Mouse (Mus musculus): Measurements from ENCODE around the gene Cmtm1. TPM values are rescaled to one million over a fixed set of nuclear protein-coding genes. Genes with fewer than 3 reads are reported as not detected.
"Not testable (repeated sequence)": the region's sequence is repeated elsewhere in the genome, so short reads cannot be mapped to it uniquely, and the experiment has no call there.

Cmtm1 gene
- not detected for total RNA-seq (2021)
- long read RNA-seq, experiment 1 = 0 reads
- long read RNA-seq, experiment 2 = 0 reads

- intact Hi-C loops (cut with DNase I; ENCODE audit: low total_unique reads) = not testable (repeated sequence)
- peak; percentile 66 for DNase-seq
Observed at GRCm38 (mm10) chr8:104309441-104310155, at the start of gene Cmtm1, which contains the start of gene Gm45711. Gene Cmtm1 (minus strand): TSS chr8:104310145. Gene Gm45711 (minus strand): TSS chr8:104310081.

- intact Hi-C loops (cut with DNase I; ENCODE audit: low total_unique reads) = no loop called here
- DNase-seq = no peak
Observed at GRCm38 (mm10) chr8:104358637-104359036, 48.7 kb upstream of the Cmtm1 start.

GRCm38 (mm10) chr8:104354504-104354903 is 44.6 kb upstream of the Cmtm1 start:
- intact Hi-C loops (cut with DNase I; ENCODE audit: low total_unique reads) = no loop called here

GRCm38 (mm10) chr8:104353186-104353585 is 43.2 kb upstream of the Cmtm1 start:
- intact Hi-C loops (cut with DNase I; ENCODE audit: low total_unique reads) = no loop called here
- DNase-seq = no peak

More at GRCm38 (mm10) chr8:104354504-104354903, 44.6 kb upstream of the Cmtm1 start:
- no peak for DNase-seq

GRCm38 (mm10) chr8:104350047-104350446 is 40.1 kb upstream of the Cmtm1 start:
- intact Hi-C loops (cut with DNase I; ENCODE audit: low total_unique reads) = no loop called here
- DNase-seq = no peak

GRCm38 (mm10) chr8:104348971-104349370 is 39.0 kb upstream of the Cmtm1 start:
- intact Hi-C loops (cut with DNase I; ENCODE audit: low total_unique reads) = loop anchor here (10.0 kb wide), 2 partner anchors 56 to 216 kb away; no protein-coding TSS in a partner anchor

GRCm38 (mm10) chr8:104346706-104347105 is 36.8 kb upstream of the Cmtm1 start:
- no peak for DNase-seq
- intact Hi-C loops (cut with DNase I; ENCODE audit: low total_unique reads) = loop anchor here (10.0 kb wide), 2 partner anchors 58 to 218 kb away; no protein-coding TSS in a partner anchor

More at GRCm38 (mm10) chr8:104348971-104349370, 39.0 kb upstream of the Cmtm1 start:
- DNase-seq = no peak

GRCm38 (mm10) chr8:104344622-104345021 is 34.7 kb upstream of the Cmtm1 start:
- no peak for DNase-seq
- intact Hi-C loops (cut with DNase I; ENCODE audit: low total_unique reads) = loop anchor here (2.0 to 10.0 kb wide), 5 partner anchors 60 to 220 kb away; partner anchors contain the start of genes Cklf and Dync1li2

GRCm38 (mm10) chr8:104343957-104344356 is 34.0 kb upstream of the Cmtm1 start:
- intact Hi-C loops (cut with DNase I; ENCODE audit: low total_unique reads) = loop anchor here (2.0 to 10.0 kb wide), 5 partner anchors 61 to 221 kb away; partner anchors contain the start of genes Cklf and Dync1li2
- DNase-seq = peak; percentile 86

GRCm38 (mm10) chr8:104342426-104342825 is 32.5 kb upstream of the Cmtm1 start:
- intact Hi-C loops (cut with DNase I; ENCODE audit: low total_unique reads) = loop anchor here (5.0 to 10.0 kb wide), 4 partner anchors 62 to 222 kb away; partner anchors contain the start of gene Cklf
- DNase-seq = no peak

GRCm38 (mm10) chr8:104341678-104342077 is 31.7 kb upstream of the Cmtm1 start:
- no peak for DNase-seq
- intact Hi-C loops (cut with DNase I; ENCODE audit: low total_unique reads) = loop anchor here (5.0 to 10.0 kb wide), 4 partner anchors 63 to 223 kb away; partner anchors contain the start of gene Cklf

GRCm38 (mm10) chr8:104341106-104341561 is 31.2 kb upstream of the Cmtm1 start:
- intact Hi-C loops (cut with DNase I; ENCODE audit: low total_unique reads) = loop anchor here (5.0 to 10.0 kb wide), 4 partner anchors 64 to 224 kb away; partner anchors contain the start of gene Cklf
- DNase-seq = peak; percentile 85

GRCm38 (mm10) chr8:104340233-104341105 is 30.5 kb upstream of the Cmtm1 start:
- intact Hi-C loops (cut with DNase I; ENCODE audit: low total_unique reads) = loop anchor here (5.0 to 10.0 kb wide), 4 partner anchors 64 to 224 kb away; partner anchors contain the start of gene Cklf
- peak; percentile 85 for DNase-seq

GRCm38 (mm10) chr8:104339983-104340232 is 30.0 kb upstream of the Cmtm1 start:
- intact Hi-C loops (cut with DNase I; ENCODE audit: low total_unique reads) = loop anchor here (5.0 to 10.0 kb wide), 4 partner anchors 65 to 225 kb away; partner anchors contain the start of gene Cklf
- DNase-seq = peak; percentile 16

GRCm38 (mm10) chr8:104339229-104339982 is 29.5 kb upstream of the Cmtm1 start, which contains the start of gene Cmtm3:
Gene Cmtm3 (plus strand): TSS chr8:104339410.
- intact Hi-C loops (cut with DNase I; ENCODE audit: low total_unique reads) = no loop called here

GRCm38 (mm10) chr8:104337890-104338289 is 27.9 kb upstream of the Cmtm1 start:
- intact Hi-C loops (cut with DNase I; ENCODE audit: low total_unique reads) = no loop called here
- no peak for DNase-seq

More at GRCm38 (mm10) chr8:104339229-104339982, 29.5 kb upstream of the Cmtm1 start, which contains the start of gene Cmtm3:
- DNase-seq = peak; percentile 49

- intact Hi-C loops (cut with DNase I; ENCODE audit: low total_unique reads) = no loop called here
Observed at GRCm38 (mm10) chr8:104336806-104337205, 26.9 kb upstream of the Cmtm1 start.

GRCm38 (mm10) chr8:104334196-104334595 is 24.3 kb upstream of the Cmtm1 start:
- no peak for DNase-seq
- intact Hi-C loops (cut with DNase I; ENCODE audit: low total_unique reads) = loop anchor here (5.0 kb wide), 1 partner anchor 42 kb away; the partner anchor contains the start of gene Cmtm2a

More at GRCm38 (mm10) chr8:104336806-104337205, 26.9 kb upstream of the Cmtm1 start:
- DNase-seq = no peak
